Mouse (Mus musculus) lung, postnatal 0 days (tissue): Measurements from ENCODE around the gene 4930451I11Rik. TPM values are rescaled to one million over a fixed set of nuclear protein-coding genes. Genes with fewer than 3 reads are reported as not detected.

Source experiments
- ATAC-seq: fragments of 200-750 bp; cut with Nextera tagmentation; 2 replicates; pipeline ENCODE4 v1.8.0; 2017; ENCODE audit warnings: moderate library complexity
- DNase-seq: peaks from one replicate; pipeline ENCODE4 v3.0.0-alpha.2; 2016; ENCODE audit warnings: low spot score
- H3K27ac ChIP-seq: fragments of 300-500 bp; sonication (generic); 2 replicates; pipeline ENCODE4 v1.5.1; 2014; ENCODE audit warnings: antibody characterized with exemption, mild to moderate bottlenecking, low read length, mixed read lengths
- H3K27me3 ChIP-seq: fragments of 300-500 bp; sonication (generic); replicated peaks from 2 replicates; pipeline ENCODE4 v1.6.1; 2014; ENCODE audit warnings: low read length, mixed read lengths; ENCODE audit not compliant: insufficient read depth
- H3K36me3 ChIP-seq: fragments of 300-500 bp; sonication (generic); 2 replicates; pipeline ENCODE4 v1.6.1; 2014; ENCODE audit warnings: low read length, mixed read lengths; ENCODE audit not compliant: insufficient read depth
- H3K4me1 ChIP-seq: fragments of 300-500 bp; sonication (generic); 2 replicates; pipeline ENCODE4 v1.6.1; 2014; ENCODE audit warnings: antibody characterized with exemption, low read depth, low read length, mixed read lengths; ENCODE audit not compliant: insufficient read depth
- H3K4me2 ChIP-seq: fragments of 300-500 bp; sonication (generic); replicated peaks from 2 replicates; pipeline ENCODE4 v1.6.1; 2014; ENCODE audit warnings: low read depth, mild to moderate bottlenecking, low read length, moderate library complexity, mixed read lengths
- H3K4me3 ChIP-seq: fragments of 300-500 bp; sonication (generic); 2 replicates; pipeline ENCODE4 v1.5.1; 2014; ENCODE audit warnings: low read depth, low read length
- H3K9ac ChIP-seq: fragments of 300-500 bp; sonication (generic); replicated peaks from 2 replicates; pipeline ENCODE4 v1.6.1; 2014; ENCODE audit warnings: low read depth, mild to moderate bottlenecking
- H3K9me3 ChIP-seq: fragments of 300-500 bp; sonication (generic); 2 replicates; pipeline ENCODE4 v1.6.1; 2016; ENCODE audit warnings: low read length, mixed read lengths
- CTCF ChIP-seq: IDR thresholded peaks from 2 replicates; pipeline ENCODE4 v1.5.1; 2016; ENCODE audit warnings: antibody characterized with exemption, mild to moderate bottlenecking
- EP300 ChIP-seq: IDR thresholded peaks from 2 replicates; pipeline ENCODE4 v1.6.1; 2016; ENCODE audit warnings: antibody characterized with exemption, mild to moderate bottlenecking, control low read depth
- WGBS: fragments of 180-500 bp; shearing (Covaris S2); extraction: QIAGEN DNeasy Blood & Tissue Kit; methylation state at CpG from one replicate; pipeline ENCODE4 v1.1.7; 2014; 5-methylcytosine and 5-hydroxymethylcytosine counted together
- polyA plus RNA-seq: library from polyadenylated mRNA; unstranded; fragments of >200 nt; fragmentation: Nextera tagmentation; extraction: Ambion mirVana; gene quantifications from 2 replicates; pipeline ENCODE4 v1.2.1, GENCODE M21; 2015

Gene 4930451I11Rik
- polyA plus RNA-seq, 1 experiment from 2014 or later = not detected

DNA sequence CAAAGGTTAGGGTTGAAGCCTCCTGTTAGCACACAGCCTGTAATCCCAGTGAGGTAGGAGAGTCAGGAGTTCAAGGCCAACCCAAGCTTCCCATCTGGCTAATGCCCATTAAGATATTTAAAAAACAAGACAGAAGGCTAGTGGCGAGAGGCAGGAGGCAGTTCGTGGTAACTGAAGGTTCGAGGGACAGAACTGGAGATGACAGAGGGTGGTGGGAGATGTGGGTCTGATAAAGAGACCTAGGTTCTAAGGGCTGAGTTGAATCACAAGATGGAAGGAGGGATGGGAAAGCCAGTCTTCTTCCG is 15.6 kb upstream of the 4930451I11Rik start, which contains the start of gene Doc2a:
Doc2a (plus strand) TSS at position 301 of the 305 bp plus-strand sequence.
- Histone ChIP-seq H3K27me3 (0 out of 2 replicates have a peak, but pooled peaks cover 22% of the 10 kb centered on the region), H3K4me1 (no peaks in the 10 kb centered on the region), H3K27ac (no peak within 1 kb of the TSS), H3K4me2 (peak within 1 kb of the TSS; percentile 95), H3K9me3 (no peaks in the 10 kb centered on the region), H3K4me3 (peak within 1 kb of the TSS; percentile 46), H3K9ac (no peak within 1 kb of the TSS), H3K36me3 (no peaks in the 10 kb centered on the region)
- no peak for TF ChIP-seq CTCF
- TF ChIP-seq EP300 = no peak
- DNase-seq (no peak), ATAC-seq (no peak)
- 28% methylated on average over 4 of the region's 4 CpGs for WGBS

DNA sequence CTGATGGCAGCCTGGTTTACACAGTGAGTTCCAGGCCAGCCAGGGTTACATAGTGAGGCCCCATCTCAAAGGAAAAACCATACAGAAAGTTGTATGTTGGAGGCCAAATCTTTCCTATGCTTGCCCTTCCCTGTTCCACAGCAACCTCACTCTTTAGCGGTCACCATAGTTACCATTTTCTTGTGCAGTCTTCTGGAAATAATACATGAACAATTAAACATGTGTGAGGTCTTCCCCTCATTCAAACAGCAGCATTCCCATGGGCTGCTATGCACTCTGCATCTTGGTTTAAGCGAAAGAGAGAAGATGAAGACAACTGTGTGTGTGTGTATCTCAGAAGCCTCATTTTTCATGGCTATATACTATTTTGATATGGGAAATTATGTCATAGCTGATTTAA is 14.1 kb upstream of the 4930451I11Rik start:
- TF ChIP-seq CTCF = no peak
- TF ChIP-seq EP300 = no peak
- WGBS = 89% methylated on average over 2 of the region's 2 CpGs
- Histone ChIP-seq H3K4me1 (no peaks in the 10 kb centered on the region), H3K9me3 (no peaks in the 10 kb centered on the region), H3K36me3 (no peaks in the 10 kb centered on the region), H3K4me2 (no peak overlapping the region), H3K27me3 (0 out of 2 replicates have a peak, but pooled peaks cover 22% of the 10 kb centered on the region), H3K4me3 (no peak overlapping the region), H3K9ac (no peak overlapping the region), H3K27ac (no peak overlapping the region)
- DNase-seq (no peak), ATAC-seq (no peak)

GRCm38 (mm10) chr7:126843276-126843675 is 11.8 kb upstream of the 4930451I11Rik start:
- Histone ChIP-seq H3K9ac (no peak overlapping the region), H3K4me1 (no peaks in the 10 kb centered on the region), H3K4me2 (no peak overlapping the region), H3K36me3 (no peaks in the 10 kb centered on the region), H3K27ac (no peak overlapping the region), H3K27me3 (0 out of 2 replicates have a peak, but pooled peaks cover 10% of the 10 kb centered on the region), H3K9me3 (no peaks in the 10 kb centered on the region), H3K4me3 (no peak overlapping the region)
- no peak for DNase-seq
- ATAC-seq = no peak
- 67% methylated on average over 9 of the region's 9 CpGs for WGBS
- no peak for TF ChIP-seq CTCF
- TF ChIP-seq EP300 = no peak

GRCm38 (mm10) chr7:126833294-126833693 is 1.9 kb upstream of the 4930451I11Rik start:
- WGBS = 95% methylated on average over 1 of the region's 1 CpGs
- TF ChIP-seq EP300 = no peak
- TF ChIP-seq CTCF = no peak
- H3K4me3 ChIP-seq = no peak overlapping the region

GRCm38 (mm10) chr7:126832036-126832598 is 678 bp upstream of the 4930451I11Rik start:
- TF ChIP-seq EP300 (no peak), CTCF (peak; percentile 92)
- WGBS = 2% methylated on average over 21 of the region's 21 CpGs
- no peaks in the 10 kb centered on the region for H3K9me3 ChIP-seq
- no peaks in the 10 kb centered on the region for H3K27me3 ChIP-seq
- H3K4me3 ChIP-seq = 0 out of 2 replicates have a peak overlapping the region, but pooled peaks have one; percentile 14
- H3K36me3 ChIP-seq = no peaks in the 10 kb centered on the region
- no peaks in the 10 kb centered on the region for H3K4me1 ChIP-seq
- no peak overlapping the region for H3K27ac ChIP-seq
- ATAC-seq = peak; percentile 94
- H3K4me2 ChIP-seq = peak overlapping the region; percentile 49
- DNase-seq = peak; percentile 91
- H3K9ac ChIP-seq = no peak overlapping the region

More at GRCm38 (mm10) chr7:126833294-126833693, 1.9 kb upstream of the 4930451I11Rik start:
- H3K9ac ChIP-seq = no peak overlapping the region
- no peaks in the 10 kb centered on the region for H3K27me3 ChIP-seq
- H3K36me3 ChIP-seq = no peaks in the 10 kb centered on the region
- no peaks in the 10 kb centered on the region for H3K4me1 ChIP-seq
- H3K9me3 ChIP-seq = no peaks in the 10 kb centered on the region
- no peak for DNase-seq
- no peak overlapping the region for H3K27ac ChIP-seq
- ATAC-seq = no peak
- H3K4me2 ChIP-seq = no peak overlapping the region

DNA sequence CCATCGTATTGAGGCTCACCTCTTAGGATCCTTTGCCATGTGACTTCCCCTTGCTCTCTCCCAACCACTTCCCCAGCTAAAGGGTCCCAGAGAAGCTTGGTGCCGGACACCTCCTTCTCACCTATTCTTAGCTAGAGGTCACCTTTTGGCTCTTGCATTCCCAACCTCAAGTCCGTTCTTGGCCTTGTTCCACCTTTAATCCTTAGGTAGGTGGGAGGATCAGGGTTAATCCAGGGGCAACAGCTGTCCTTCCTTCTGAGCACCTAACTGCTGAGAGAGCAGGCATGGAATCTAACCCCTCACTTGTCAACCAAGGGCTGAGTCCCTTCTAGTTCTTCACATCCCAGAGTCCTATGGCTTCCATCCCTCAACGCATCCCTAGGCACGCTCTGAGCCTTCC is 5.5 kb downstream of the 4930451I11Rik start:
- H3K27me3 ChIP-seq = peaks cover 6% of the 10 kb centered on the region; the same call in 1 of the 2 replicates
- no peak overlapping the region for H3K4me3 ChIP-seq
- DNase-seq = no peak
- TF ChIP-seq CTCF (no peak), EP300 (no peak)
- H3K27ac ChIP-seq = no peak overlapping the region
- H3K4me1 ChIP-seq = no peaks in the 10 kb centered on the region
- no peak overlapping the region for H3K9ac ChIP-seq
- H3K9me3 ChIP-seq = no peaks in the 10 kb centered on the region
- no peak for ATAC-seq
- 69% methylated on average over 5 of the region's 5 CpGs for WGBS
- H3K36me3 ChIP-seq = no peaks in the 10 kb centered on the region
- H3K4me2 ChIP-seq = no peak overlapping the region
